Mouse (Mus musculus): ENCODE measurements around the gene Cnbp.

Gene Cnbp

GRCm38 (mm10) chr6:87850900-87851614, at the start of gene Cnbp:
TSS of gene Cnbp (minus strand) at chr6:87851106.
- peak; percentile 97 for DNase-seq (ENCODE audit: low spot score)

DNA sequence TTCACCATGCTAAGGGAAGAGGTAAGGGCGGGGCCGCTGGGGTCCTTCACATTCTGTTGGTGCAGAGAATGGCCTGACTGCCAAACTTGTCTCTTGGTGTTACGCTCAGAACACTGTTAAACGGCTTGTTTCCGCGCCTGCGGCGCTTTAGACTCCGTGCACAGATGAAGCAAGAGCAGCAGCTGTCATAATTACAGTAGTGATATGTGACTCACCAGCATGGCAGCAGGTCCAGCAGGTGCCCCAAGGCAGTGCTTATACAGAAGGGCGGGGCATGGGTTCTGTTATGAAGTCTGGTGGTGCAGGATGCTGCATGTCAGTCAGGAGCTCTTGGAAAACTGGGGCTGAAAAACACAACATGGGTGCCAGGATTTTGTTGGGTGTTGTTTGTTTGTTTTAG, 47.1 kb upstream of the Cnbp start:
- DNase-seq (ENCODE audit: low spot score), result peak; percentile 49

GRCm38 (mm10) chr6:87893931-87894330, 43.0 kb upstream of the Cnbp start:
- no peak for DNase-seq (ENCODE audit: low spot score)

DNA sequence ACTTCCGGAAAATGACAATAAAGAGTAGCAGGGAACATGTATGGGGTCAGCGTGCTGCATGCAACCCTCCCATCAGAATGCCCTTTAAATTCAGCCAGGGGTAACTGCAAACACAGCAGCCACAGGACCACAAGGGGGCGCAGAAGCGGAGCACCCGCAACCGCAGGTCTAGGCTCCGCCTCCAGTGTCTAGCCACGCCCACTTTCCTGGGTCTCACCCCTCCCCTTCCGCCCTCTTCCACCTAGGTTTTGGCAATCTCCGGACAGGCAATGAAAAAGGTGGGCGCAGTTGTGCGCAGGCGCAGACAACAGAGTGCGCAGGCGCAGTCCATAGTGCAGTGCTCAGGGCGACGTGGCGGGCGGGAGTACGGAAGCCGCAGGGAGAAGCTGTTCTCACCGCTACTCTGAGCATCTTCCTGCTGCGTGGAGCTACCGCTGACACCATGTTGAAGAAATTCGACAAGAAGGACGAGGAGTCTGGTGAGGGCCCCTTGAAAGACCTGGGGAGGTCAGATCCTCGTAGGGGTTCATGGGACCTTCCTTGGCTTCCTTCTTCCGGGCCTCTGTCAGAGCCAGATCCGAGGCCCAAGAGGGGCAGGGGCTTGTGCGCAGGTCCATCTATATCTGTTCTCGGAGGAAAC, 36.8 kb upstream of the Cnbp start, which contains the start of gene Copg1:
TSS of gene Copg1 (plus strand) at position 221 of the 640 bp plus-strand sequence.
- peak; percentile 100 for DNase-seq (ENCODE audit: low spot score)

- no peak for DNase-seq (ENCODE audit: low spot score)
These were observed 35.8 kb upstream of the Cnbp start for GRCm38 (mm10) chr6:87886721-87887120.

GRCm38 (mm10) chr6:87882816-87883215, 31.9 kb upstream of the Cnbp start:
- no peak for DNase-seq (ENCODE audit: low spot score)

DNA sequence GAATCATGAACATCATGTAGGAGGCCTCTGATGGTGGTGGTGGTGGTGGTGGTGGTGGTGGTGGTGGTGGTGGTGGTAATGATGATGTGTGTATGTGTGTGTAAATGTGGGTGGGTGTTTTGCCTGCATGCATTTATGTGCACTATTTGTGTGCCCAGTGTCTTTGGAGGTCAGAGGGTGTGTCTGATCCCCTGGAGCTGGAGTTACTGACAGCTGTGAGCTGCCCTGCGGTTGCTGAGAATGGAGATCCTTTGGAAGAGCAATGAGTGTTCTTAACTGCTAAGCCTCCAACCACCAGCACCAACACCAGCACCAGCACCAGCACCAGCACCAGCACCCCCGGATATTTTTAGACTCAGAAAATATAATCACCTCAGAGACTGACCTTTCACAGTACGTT, 31.3 kb upstream of the Cnbp start:
- no peak for DNase-seq (ENCODE audit: low spot score)

DNA sequence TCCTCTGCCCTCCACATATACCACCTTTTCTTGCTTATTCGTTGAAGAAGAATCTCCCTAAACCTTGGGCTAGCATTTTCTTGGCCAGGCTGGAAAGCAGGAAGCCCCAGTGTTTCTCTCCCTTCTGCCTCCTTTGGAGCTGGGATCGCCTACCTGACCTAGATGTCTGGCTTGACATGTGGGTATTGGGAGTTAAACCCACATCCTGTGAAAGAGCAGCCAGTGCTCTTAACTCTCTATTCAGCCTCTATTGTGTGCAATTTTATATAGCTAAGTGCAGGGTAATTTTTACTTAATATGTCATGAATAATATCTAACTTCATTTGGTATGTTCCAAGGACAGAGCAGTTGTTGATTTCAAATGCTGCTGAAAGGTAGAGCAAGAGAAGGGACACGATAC, 28.7 kb upstream of the Cnbp start:
- DNase-seq (ENCODE audit: low spot score), result no peak

DNA sequence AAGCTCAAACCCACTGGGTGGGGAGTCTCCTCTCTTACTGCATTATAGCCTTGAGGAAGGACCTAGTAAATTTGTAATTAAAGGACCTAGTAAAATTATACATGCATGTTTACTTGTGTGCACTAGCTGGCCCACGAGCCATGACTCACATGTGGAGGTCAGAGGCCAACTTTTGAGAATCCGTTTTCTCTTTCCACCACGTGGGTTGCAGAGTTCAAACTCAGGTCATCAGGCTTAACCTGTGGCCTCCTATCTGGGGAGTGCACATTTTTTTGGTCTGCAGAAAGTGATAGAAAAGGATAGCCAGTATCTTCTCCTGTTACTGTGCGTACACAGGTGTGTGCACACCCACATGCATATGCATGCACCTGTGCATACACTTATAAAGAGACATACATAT, 28.1 kb upstream of the Cnbp start:
- no peak for DNase-seq (ENCODE audit: low spot score)

DNA sequence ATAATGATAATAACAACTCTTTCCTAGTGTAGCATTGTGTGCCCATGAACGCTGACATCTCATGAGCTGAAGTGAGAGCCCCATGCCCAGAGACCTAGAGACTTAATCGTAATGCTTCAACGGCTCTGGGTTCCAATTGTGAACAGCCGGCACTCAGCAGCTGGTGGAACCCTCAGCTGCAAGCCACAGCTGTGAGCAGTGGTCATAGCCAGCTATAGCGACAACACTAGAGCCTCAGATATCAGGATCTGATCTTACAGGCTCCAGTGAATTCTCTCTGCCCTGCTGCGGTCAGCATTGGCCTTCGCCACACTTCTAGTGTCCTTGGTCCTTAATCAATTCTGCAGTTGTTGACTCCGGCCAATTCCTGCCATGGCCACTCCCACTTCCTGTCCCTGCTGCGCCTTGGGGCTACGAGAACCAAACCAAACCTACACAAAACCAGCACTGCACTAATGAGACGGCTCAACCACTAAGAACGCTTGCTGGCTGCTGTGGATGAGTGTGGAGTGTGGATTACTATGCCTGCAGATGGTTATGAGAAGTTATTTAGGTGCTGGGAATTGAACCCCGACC, 25.2 kb upstream of the Cnbp start:
- DNase-seq (ENCODE audit: low spot score), result no peak

DNA sequence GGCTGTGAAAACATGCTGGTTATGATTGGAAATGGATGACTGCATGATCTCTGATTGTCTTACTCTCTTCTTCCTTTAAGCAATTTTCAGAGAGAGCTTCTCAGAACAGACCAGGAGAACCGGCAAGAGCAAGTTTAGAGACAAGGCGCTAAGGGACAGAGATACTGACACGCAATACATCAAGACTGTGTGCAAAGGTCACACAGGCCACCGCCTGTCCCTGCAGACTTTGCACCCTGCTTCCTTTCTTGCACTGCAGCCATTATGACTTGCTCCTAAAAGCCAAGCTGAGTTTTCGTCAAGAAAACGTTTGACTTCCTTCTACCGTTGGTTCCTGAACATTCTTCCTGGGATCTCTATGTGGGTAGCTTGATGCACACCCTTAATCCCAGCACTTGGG, 24.7 kb upstream of the Cnbp start:
- DNase-seq (ENCODE audit: low spot score), result no peak

DNA sequence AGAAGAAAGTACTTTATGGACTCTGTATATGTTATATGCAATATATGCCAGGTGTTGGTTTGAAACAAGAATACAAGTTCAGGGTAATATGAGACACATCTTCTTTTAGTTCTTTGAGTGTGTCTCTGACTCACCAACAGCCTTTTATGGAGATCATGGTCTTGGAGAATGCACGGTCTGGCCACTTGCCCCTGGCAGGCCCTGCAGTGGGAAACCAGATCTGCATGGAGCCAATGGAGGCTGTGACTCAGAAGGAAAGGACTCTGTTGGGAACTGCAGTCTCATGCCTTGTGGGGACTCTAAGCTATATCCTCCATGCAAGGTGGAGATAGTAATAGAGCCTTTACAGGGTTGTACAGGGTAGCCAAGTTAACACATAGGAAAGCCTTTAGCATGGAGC, 24.2 kb upstream of the Cnbp start:
- DNase-seq (ENCODE audit: low spot score), result peak; percentile 62

DNA sequence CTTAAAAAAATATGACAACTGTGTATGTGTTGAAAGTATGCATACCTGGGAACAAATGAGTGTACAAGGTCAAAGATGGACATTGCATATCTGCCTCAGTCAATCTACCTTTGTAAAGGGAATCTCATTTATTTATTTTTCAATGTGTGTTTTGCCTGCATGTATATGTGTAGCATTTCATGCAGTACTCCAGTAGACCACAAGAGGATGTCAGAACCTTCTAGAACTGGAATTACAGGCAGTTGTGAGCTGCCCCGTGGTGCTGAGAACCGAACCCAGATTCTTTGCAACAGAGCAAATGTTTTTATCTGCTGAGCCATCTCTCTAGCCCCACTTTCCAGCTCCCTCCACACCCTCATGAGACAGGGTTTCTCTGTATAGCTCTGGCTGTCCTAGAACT, 23.1 kb upstream of the Cnbp start:
- no peak for DNase-seq (ENCODE audit: low spot score)

DNA sequence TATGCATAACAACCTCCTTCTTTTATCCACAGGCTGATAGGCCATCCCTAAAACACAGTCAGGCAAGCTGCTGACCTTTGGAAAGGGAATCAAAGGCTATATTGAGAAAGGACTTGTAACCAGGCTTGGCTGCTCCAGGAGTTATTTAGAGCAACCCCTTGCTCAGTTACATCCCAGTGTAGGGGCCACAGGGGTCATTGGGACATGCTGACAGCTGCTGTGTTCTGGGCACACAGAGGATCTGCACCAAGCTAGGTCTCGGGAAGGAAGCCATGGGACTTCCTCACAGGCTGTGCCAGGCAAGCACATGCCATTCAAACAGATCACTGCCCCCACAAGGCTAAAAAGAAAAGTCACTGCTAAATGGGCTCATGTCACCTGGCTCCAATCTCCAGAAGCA, 22.2 kb upstream of the Cnbp start:
- no peak for DNase-seq (ENCODE audit: low spot score)

- no peak for DNase-seq (ENCODE audit: low spot score)
These were observed 20.3 kb upstream of the Cnbp start for GRCm38 (mm10) chr6:87871240-87871639.

DNA sequence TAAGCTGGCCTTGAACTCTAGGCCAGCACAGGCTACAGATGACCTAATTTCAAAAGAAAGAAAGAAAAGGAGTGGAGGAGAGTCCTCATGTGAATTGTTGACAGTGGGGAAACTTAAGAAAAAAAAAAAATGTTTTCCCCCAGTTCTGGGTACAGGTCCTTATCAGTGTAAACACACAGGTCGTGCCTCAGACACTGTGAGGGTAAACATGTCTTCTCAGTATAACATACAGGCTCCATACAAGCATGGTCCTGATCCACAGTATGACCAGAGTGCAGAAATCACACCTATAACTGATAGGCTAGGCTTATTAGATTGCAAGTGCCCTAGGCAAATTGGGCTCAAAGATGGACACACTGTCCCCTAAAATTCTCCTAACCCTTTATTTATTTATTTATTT, 19.5 kb upstream of the Cnbp start:
- no peak for DNase-seq (ENCODE audit: low spot score)

GRCm38 (mm10) chr6:87868871-87869506, 18.1 kb upstream of the Cnbp start:
- peak; percentile 91 for DNase-seq (ENCODE audit: low spot score)

- no peak for DNase-seq (ENCODE audit: low spot score)
These were observed 16.4 kb upstream of the Cnbp start for GRCm38 (mm10) chr6:87867256-87867655.

DNA sequence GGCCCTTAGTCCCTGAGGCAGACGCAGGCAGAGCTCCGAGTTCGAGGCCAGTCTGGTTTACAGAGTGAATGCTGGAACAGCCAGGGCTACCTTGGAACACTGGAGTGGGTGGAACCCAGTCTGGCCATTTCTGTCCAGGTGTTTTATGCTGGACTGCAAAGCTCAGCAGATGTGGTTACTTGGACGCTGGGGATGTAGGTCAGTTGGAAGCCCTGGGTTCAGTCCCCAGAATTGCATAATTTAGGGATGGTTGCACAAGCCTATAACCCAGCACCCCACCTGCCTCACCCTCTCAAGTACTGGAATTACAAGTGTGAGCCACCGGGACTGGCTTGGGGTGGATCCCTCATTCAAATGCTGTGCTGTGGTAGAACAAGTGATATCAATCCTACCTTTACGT, 15.3 kb upstream of the Cnbp start:
- no peak for DNase-seq (ENCODE audit: low spot score)

GRCm38 (mm10) chr6:87857071-87857470, 6.2 kb upstream of the Cnbp start:
- DNase-seq (ENCODE audit: low spot score), result no peak

DNA sequence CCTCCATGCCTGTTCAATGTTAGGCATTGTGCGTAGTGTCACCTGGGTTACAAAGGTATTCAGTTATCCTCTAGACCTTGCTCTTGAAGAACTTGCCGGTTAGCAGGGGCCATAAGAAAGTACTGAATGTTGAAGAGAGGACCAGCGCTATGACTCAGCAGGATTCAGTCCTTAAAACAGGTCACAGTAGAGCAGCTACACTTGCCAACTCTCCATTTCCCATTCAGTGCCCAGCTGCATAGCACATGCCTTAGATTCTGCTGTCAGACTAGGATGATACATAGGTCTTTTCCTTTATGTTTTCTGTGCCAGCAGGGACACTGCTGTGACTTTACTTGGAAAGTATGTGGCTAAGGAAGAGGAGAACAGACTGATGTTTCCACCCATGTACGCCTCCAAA, 2.5 kb upstream of the Cnbp start:
- DNase-seq (ENCODE audit: low spot score), result no peak

DNA sequence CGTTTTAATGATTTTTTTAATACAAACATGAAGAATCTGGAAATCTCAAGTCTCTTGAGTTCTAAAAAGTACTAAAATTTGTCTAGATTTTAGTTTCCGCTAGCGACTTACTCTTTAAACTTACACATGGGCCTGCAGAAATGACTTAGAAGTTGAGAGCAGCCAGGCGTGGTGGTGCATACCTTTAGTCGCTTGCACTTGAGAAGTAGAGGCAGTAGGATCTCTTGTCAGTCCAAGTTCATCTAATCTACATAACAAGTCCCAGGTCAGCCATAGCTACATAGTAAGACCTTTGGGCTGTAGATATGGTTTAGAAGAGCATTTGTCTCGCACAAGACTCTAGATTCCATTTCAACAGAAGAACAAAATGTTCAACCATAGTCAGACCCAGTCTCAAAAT, 965 bp upstream of the Cnbp start:
- DNase-seq (ENCODE audit: low spot score), result no peak

Measured in urinary bladder, postnatal 14 days (tissue).